Mouse (Mus musculus) C2C12 (cell line): ENCODE results near the gene Abca13. TPM values are rescaled to one million over a fixed set of nuclear protein-coding genes. Genes with fewer than 3 reads are reported as not detected.

Source experiments
- H3K27me3 ChIP-seq: one replicate; pipeline ENCODE4 v1.6.1; 2011; ENCODE audit not compliant: control insufficient read depth, insufficient read depth, insufficient read length
- H3K36me3 ChIP-seq: one replicate; pipeline ENCODE4 v1.6.1; 2011; ENCODE audit not compliant: control insufficient read depth, insufficient read depth
- H3K4me3 ChIP-seq: one replicate; pipeline ENCODE4 v1.5.1; 2011; ENCODE audit warnings: mild to moderate bottlenecking, control low read depth; ENCODE audit not compliant: poor library complexity, insufficient read depth, severe bottlenecking
- H3K79me2 ChIP-seq: one replicate; pipeline ENCODE4 v1.6.1; 2011; ENCODE audit not compliant: control insufficient read depth, insufficient read depth
- H3K79me3 ChIP-seq: one replicate; pipeline ENCODE4 v1.6.1; 2011; ENCODE audit warnings: low read depth, control low read depth
- H3ac ChIP-seq: one replicate; pipeline ENCODE3; 2011; ENCODE audit warnings: low read depth; ENCODE audit not compliant: control insufficient read depth, insufficient read length
- CEBPB ChIP-seq: IDR thresholded peaks from one replicate; pipeline ENCODE4 v1.6.1; 2011; ENCODE audit warnings: low read depth, mild to moderate bottlenecking, control low read depth, moderate library complexity
- CTCF ChIP-seq: IDR thresholded peaks from one replicate; pipeline ENCODE4 v1.5.1; 2011; ENCODE audit not compliant: control insufficient read depth, insufficient read depth, insufficient read length
- FOSL1 ChIP-seq: IDR thresholded peaks from one replicate; pipeline ENCODE4 v1.8.0; 2011; ENCODE audit warnings: mild to moderate bottlenecking, low read length; ENCODE audit not compliant: poor library complexity, insufficient read depth, severe bottlenecking
- MAX ChIP-seq: IDR thresholded peaks from one replicate; pipeline ENCODE4 v1.6.1; 2011; ENCODE audit warnings: mild to moderate bottlenecking, control low read depth
- MYOD1 ChIP-seq: IDR thresholded peaks from one replicate; pipeline ENCODE4 v1.6.1; 2011; ENCODE audit warnings: low read depth; ENCODE audit not compliant: control insufficient read depth, insufficient read length
- MYOG ChIP-seq: IDR thresholded peaks from one replicate; pipeline ENCODE4 v1.6.1; 2011; ENCODE audit not compliant: control insufficient read depth, insufficient read length; ENCODE audit errors: extremely low read depth
- USF1 ChIP-seq: IDR thresholded peaks from one replicate; pipeline ENCODE4 v1.6.1; 2011; ENCODE audit warnings: low read depth, mild to moderate bottlenecking, control low read depth, moderate library complexity
- polyA plus RNA-seq: library from polyadenylated mRNA; unstranded; fragments of >200 nt; fragmentation: generic; extraction: Trizol; gene quantifications from one replicate; pipeline ENCODE4 v1.2.1, GENCODE M21; 2012; ENCODE audit warnings: missing spikeins

The Abca13 gene
- polyA plus RNA-seq, 1 experiment = 0.04 TPM

DNA sequence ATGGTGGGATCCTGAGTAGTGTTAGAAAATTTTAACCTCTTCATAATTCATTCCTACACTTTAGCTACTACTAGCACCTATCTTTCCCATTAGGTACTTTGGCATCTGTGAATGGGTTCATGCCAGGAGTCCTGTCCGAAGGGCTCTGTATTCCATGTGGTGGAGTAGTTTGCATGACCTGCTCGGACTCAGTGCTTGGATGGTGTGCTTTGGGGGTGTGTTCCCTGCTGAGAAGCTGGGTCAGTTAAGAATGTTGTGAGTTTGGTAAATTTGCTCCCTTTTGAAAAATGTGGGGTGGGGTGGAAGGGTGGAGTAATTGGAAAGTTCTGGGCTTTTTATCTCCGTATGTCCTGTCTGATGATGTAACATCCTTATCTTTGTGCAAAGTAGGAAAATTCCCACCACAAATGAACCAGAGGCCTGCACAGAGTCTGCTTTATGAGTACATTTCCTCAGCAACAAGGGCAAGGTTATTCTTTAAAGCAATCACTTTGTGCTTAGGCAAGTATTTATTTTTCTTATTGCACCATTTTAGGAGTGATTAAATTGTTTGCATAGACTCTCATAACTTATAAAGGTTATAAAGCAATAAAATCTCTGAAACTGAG, 475.0 kb downstream of the Abca13 start:
- no peak overlapping the region for H3ac ChIP-seq

GRCm38 (mm10) chr11:9669430-9669829, 477.7 kb downstream of the Abca13 start:
- no peak overlapping the region for H3ac ChIP-seq
- TF ChIP-seq MYOD1 = no peak
- H3K79me3 ChIP-seq = no peaks in the 10 kb centered on the region

More for the DNA sequence above, 475.0 kb downstream of the Abca13 start:
- TF ChIP-seq USF1 = no peak
- TF ChIP-seq CTCF = no peak
- no peak for TF ChIP-seq MAX
- TF ChIP-seq MYOD1 = no peak
- TF ChIP-seq CEBPB = no peak
- TF ChIP-seq FOSL1 = no peak
- TF ChIP-seq MYOG = no peak
- H3K4me3 ChIP-seq = no peak overlapping the region
- H3K79me2 ChIP-seq = no peaks in the 10 kb centered on the region
- H3K36me3 ChIP-seq = no peaks in the 10 kb centered on the region
- H3K27me3 ChIP-seq = no peaks in the 10 kb centered on the region
- H3K79me3 ChIP-seq = no peaks in the 10 kb centered on the region

DNA sequence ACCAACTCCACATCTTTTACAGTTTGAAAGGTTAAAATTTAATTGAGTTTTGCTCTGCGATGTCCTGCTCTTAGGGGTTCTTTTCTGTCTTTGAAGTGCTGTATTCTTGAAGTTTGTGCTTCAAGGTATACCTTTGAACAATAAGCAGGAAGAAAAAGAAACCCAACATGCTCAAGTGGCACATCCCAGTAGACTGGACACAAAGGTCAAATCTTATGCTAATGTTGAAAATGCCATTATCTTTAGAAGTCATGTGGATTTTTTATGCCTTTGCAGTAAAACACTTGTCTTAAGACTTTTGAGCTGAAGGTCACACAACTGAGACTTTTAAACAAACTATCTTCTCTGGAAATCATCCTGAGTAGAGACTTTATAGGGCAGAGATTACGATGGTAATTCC, 493.2 kb downstream of the Abca13 start:
- no peaks in the 10 kb centered on the region for H3K36me3 ChIP-seq
- no peaks in the 10 kb centered on the region for H3K79me2 ChIP-seq
- TF ChIP-seq MYOD1 (no peak), MYOG (no peak), CTCF (no peak), USF1 (no peak), MAX (no peak), FOSL1 (no peak), CEBPB (no peak)
- H3K79me3 ChIP-seq = no peaks in the 10 kb centered on the region
- no peak overlapping the region for H3K4me3 ChIP-seq
- no peaks in the 10 kb centered on the region for H3K27me3 ChIP-seq
- H3ac ChIP-seq = no peak overlapping the region

More at GRCm38 (mm10) chr11:9669430-9669829, 477.7 kb downstream of the Abca13 start:
- Histone ChIP-seq H3K79me2 (no peaks in the 10 kb centered on the region), H3K4me3 (no peak overlapping the region), H3K27me3 (no peaks in the 10 kb centered on the region), H3K36me3 (no peaks in the 10 kb centered on the region)

- no peak for TF ChIP-seq CTCF
- no peak for TF ChIP-seq FOSL1
- TF ChIP-seq CEBPB = no peak
- TF ChIP-seq MYOD1 = no peak
- TF ChIP-seq USF1 = no peak
- TF ChIP-seq MYOG = no peak
- no peak for TF ChIP-seq MAX
Measured at GRCm38 (mm10) chr11:9705190-9705589, 513.4 kb downstream of the Abca13 start.

GRCm38 (mm10) chr11:9727810-9728490, 536.2 kb downstream of the Abca13 start:
- Histone ChIP-seq H3K79me2 (no peaks in the 10 kb centered on the region), H3K36me3 (no peaks in the 10 kb centered on the region), H3ac (no peak overlapping the region), H3K4me3 (no peak overlapping the region), H3K79me3 (no peaks in the 10 kb centered on the region), H3K27me3 (no peaks in the 10 kb centered on the region)
- TF ChIP-seq FOSL1 (no peak), CTCF (no peak), MYOG (no peak), CEBPB (no peak), USF1 (no peak), MYOD1 (no peak), MAX (no peak)

More at GRCm38 (mm10) chr11:9705190-9705589, 513.4 kb downstream of the Abca13 start:
- Histone ChIP-seq H3K27me3 (no peaks in the 10 kb centered on the region), H3ac (no peak overlapping the region), H3K4me3 (no peak overlapping the region), H3K79me2 (no peaks in the 10 kb centered on the region), H3K79me3 (no peaks in the 10 kb centered on the region), H3K36me3 (no peaks in the 10 kb centered on the region)
